Mouse (Mus musculus): ENCODE measurements around the gene Rhot1. TPM values are rescaled to one million over a fixed set of nuclear protein-coding genes. Genes with fewer than 3 reads are reported as not detected.
A peak's percentile ranks its signal among the peaks of the same experiment; 100 is the strongest.

The Rhot1 gene
- total and polyA plus RNA-seq, 2 experiments = 8.9 to 37.1 TPM

DNA sequence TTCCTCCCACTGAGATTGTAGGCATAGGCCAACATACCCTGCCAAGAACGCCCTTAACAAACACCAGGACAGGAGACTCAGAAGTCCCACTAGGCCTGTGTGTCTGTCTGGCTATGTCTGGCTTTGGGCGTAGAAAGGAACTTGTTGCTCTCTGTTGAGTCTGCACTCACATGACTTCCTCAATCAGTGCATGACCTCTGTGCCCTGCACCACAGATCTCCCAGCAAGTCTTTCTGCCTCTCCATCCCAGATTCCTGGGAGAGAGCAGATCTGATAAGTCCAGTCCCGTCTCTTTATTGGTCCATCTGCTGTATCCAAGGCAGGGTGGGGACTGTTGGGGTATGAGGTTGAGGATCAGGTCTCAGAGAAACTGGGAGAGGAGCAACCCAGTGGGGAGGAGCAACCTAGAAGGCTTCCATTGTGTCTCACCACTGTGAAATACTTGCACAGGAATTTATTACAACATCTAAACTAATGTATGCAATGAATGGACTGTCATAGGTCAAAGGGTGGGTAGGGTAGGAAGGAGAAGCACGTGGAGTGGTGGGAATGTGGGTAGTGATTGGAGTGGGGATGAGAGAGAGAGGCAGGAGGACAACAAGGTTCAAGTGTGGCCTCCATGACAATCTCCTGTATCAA, 40.1 kb upstream of the Rhot1 start:
- H3K27me3 ChIP-seq (ENCODE audit: control insufficient read depth, insufficient read depth, low read length) = no peaks in the 10 kb centered on the region
- H3K27ac ChIP-seq (replicated peaks; ENCODE audit: insufficient read depth, low read depth, low read length) = peak overlapping the region; percentile 38
- TF ChIP-seq CTCF (IDR thresholded peaks at IDR 0.05; ENCODE audit: low read depth, low read length) (no peak), POLR2A (IDR thresholded peaks at IDR 0.05; ENCODE audit: extremely low read depth, insufficient read depth, low read length) (no peak)
- peaks cover 35% of the 10 kb centered on the region for H3K4me1 ChIP-seq (ENCODE audit: control insufficient read depth, insufficient read depth, low read length)
- H3K4me3 ChIP-seq (ENCODE audit: insufficient read depth, low read depth, low read length) = no peak overlapping the region
- peak; percentile 57 for DNase-seq (ENCODE audit: extremely low read depth, low read depth, low spot score)
- no peaks in the 10 kb centered on the region for H3K79me2 ChIP-seq (ENCODE audit: control insufficient read depth, insufficient read depth, low read length)
- H3K9ac ChIP-seq (ENCODE audit: low read depth, low read length) = no peak overlapping the region
- H3K36me3 ChIP-seq (ENCODE audit: control insufficient read depth, insufficient read depth, low read length) = peaks cover 41% of the 10 kb centered on the region
- WGBS = 65% methylated on average over 4 of the region's 4 CpGs

- H3K27me3 ChIP-seq (ENCODE audit: control insufficient read depth, insufficient read depth, low read length) = no peaks in the 10 kb centered on the region
- peak overlapping the region; percentile 92 for H3K27ac ChIP-seq (replicated peaks; ENCODE audit: insufficient read depth, low read depth, low read length)
- no peak overlapping the region for H3K9ac ChIP-seq (ENCODE audit: low read depth, low read length)
- 79% methylated on average over 3 of the region's 3 CpGs for WGBS
- no peak for TF ChIP-seq POLR2A (IDR thresholded peaks at IDR 0.05; ENCODE audit: extremely low read depth, insufficient read depth, low read length)
- TF ChIP-seq CTCF (IDR thresholded peaks at IDR 0.05; ENCODE audit: low read depth, low read length) = no peak
- no peaks in the 10 kb centered on the region for H3K79me2 ChIP-seq (ENCODE audit: control insufficient read depth, insufficient read depth, low read length)
- H3K4me1 ChIP-seq (ENCODE audit: control insufficient read depth, insufficient read depth, low read length) = peaks cover 42% of the 10 kb centered on the region
- peaks cover 38% of the 10 kb centered on the region for H3K36me3 ChIP-seq (ENCODE audit: control insufficient read depth, insufficient read depth, low read length)
- no peak overlapping the region for H3K4me3 ChIP-seq (ENCODE audit: insufficient read depth, low read depth, low read length)
- no peak for DNase-seq (ENCODE audit: extremely low read depth, low read depth, low spot score)
These were observed 39.2 kb upstream of the Rhot1 start for GRCm38 (mm10) chr11:80169629-80170028.

DNA sequence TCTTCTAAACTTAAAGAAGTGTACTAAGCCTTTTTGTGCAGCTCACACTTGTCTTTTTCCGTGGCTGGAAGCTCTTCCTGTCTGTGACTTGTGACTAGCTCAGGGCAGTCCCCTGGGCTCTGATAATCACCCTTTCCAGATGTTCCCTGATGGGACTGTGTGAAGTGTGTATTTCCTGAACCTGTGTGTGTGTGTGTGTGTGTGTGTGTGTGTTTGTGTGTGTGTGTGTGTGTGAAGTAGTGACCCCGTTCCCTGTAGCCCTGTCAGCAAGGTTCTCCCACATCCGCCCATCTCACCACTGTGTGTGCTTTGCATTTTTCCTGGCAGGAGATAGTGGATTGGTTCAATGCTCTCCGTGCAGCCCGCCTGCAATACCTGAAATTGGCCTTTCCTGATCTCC, 38.5 kb upstream of the Rhot1 start:
- Histone ChIP-seq H3K9ac (ENCODE audit: low read depth, low read length) (no peak overlapping the region; the same call in 1 of the 2 replicates), H3K27ac (replicated peaks; ENCODE audit: insufficient read depth, low read depth, low read length) (peak overlapping the region; percentile 92), H3K27me3 (ENCODE audit: control insufficient read depth, insufficient read depth, low read length) (no peaks in the 10 kb centered on the region), H3K79me2 (ENCODE audit: control insufficient read depth, insufficient read depth, low read length) (no peaks in the 10 kb centered on the region), H3K4me1 (ENCODE audit: control insufficient read depth, insufficient read depth, low read length) (peaks cover 43% of the 10 kb centered on the region), H3K4me3 (ENCODE audit: insufficient read depth, low read depth, low read length) (no peak overlapping the region), H3K36me3 (ENCODE audit: control insufficient read depth, insufficient read depth, low read length) (peaks cover 38% of the 10 kb centered on the region)
- WGBS = 21% methylated on average over 5 of the region's 5 CpGs
- TF ChIP-seq CTCF (IDR thresholded peaks at IDR 0.05; ENCODE audit: low read depth, low read length) (no peak), POLR2A (IDR thresholded peaks at IDR 0.05; ENCODE audit: extremely low read depth, insufficient read depth, low read length) (no peak)
- DNase-seq (ENCODE audit: extremely low read depth, low read depth, low spot score) = peak; percentile 49

DNA sequence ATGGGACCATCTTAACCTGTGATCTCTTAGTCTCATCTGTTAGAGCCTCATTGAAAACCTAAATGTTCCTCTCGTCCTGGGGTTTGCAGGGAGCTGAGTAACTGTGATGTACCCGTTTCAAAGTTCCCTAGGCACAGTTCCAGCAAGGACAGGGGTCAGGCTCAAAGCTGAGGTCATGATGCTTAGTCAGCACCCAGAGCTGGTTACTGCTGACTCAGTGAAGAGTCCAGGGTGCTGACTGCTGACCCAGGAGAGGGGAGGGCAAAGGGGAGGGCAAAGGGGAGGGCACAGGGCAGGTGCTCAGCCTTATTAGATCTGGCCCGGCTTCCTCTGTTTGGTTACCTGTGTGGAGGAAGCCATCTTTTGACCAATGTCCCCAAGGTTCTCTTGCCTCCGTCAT, 36.9 kb upstream of the Rhot1 start:
- Histone ChIP-seq H3K27me3 (ENCODE audit: control insufficient read depth, insufficient read depth, low read length) (no peaks in the 10 kb centered on the region), H3K36me3 (ENCODE audit: control insufficient read depth, insufficient read depth, low read length) (peaks cover 36% of the 10 kb centered on the region), H3K79me2 (ENCODE audit: control insufficient read depth, insufficient read depth, low read length) (no peaks in the 10 kb centered on the region), H3K27ac (replicated peaks; ENCODE audit: insufficient read depth, low read depth, low read length) (peak overlapping the region; percentile 92), H3K4me1 (ENCODE audit: control insufficient read depth, insufficient read depth, low read length) (peaks cover 43% of the 10 kb centered on the region), H3K9ac (ENCODE audit: low read depth, low read length) (peak overlapping the region; percentile 62), H3K4me3 (ENCODE audit: insufficient read depth, low read depth, low read length) (no peak overlapping the region)
- WGBS = 8% methylated on average over 4 of the region's 4 CpGs
- DNase-seq (ENCODE audit: extremely low read depth, low read depth, low spot score) = peak; percentile 100
- TF ChIP-seq POLR2A (IDR thresholded peaks at IDR 0.05; ENCODE audit: extremely low read depth, insufficient read depth, low read length) (no peak), CTCF (IDR thresholded peaks at IDR 0.05; ENCODE audit: low read depth, low read length) (no peak)

DNA sequence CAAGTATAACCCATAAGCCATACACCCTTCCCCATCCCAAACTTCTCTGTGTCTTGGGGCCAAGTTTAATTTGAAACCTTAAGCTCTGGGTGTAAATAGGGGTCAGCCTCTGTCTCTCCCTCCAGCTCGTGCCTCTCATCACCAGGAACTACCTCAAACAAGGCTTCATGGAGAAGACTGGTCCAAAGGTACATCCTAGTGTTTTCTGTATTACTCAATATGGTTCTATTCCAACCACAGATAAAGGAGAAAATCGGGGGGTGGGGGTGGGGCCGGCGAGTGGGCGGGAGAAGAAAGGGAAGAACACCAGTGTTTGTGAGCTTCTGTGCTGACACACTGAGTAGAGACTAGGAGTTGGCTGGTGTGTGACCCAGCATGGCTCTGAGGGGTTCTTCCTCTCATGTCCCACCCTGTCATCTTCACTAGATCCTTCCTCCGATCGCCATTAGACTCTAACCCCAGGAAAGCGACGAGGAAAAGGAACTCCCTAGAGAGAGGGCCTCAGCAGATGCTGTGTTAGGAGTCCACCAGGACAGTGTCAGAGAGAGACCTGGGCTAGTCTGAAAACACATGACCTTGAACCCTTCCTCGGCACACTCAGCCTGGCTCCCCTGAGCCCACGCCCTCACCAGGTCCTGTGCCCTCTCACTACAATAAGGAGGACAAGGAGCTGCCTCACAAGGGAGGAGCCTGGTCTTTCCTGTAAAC, 34.7 kb upstream of the Rhot1 start:
- H3K27me3 ChIP-seq (ENCODE audit: control insufficient read depth, insufficient read depth, low read length) = no peaks in the 10 kb centered on the region
- peak overlapping the region; percentile 65 for H3K9ac ChIP-seq (ENCODE audit: low read depth, low read length)
- peaks cover 39% of the 10 kb centered on the region for H3K36me3 ChIP-seq (ENCODE audit: control insufficient read depth, insufficient read depth, low read length)
- H3K4me3 ChIP-seq (ENCODE audit: insufficient read depth, low read depth, low read length) = no peak overlapping the region
- peaks cover 43% of the 10 kb centered on the region for H3K4me1 ChIP-seq (ENCODE audit: control insufficient read depth, insufficient read depth, low read length)
- peak; percentile 89 for DNase-seq (ENCODE audit: extremely low read depth, low read depth, low spot score)
- H3K79me2 ChIP-seq (ENCODE audit: control insufficient read depth, insufficient read depth, low read length) = no peaks in the 10 kb centered on the region
- TF ChIP-seq POLR2A (IDR thresholded peaks at IDR 0.05; ENCODE audit: extremely low read depth, insufficient read depth, low read length) = no peak
- TF ChIP-seq CTCF (IDR thresholded peaks at IDR 0.05; ENCODE audit: low read depth, low read length) = no peak
- 31% methylated on average over 11 of the region's 11 CpGs for whole genome bisulfite sequencing
- peak overlapping the region; percentile 82 for H3K27ac ChIP-seq (replicated peaks; ENCODE audit: insufficient read depth, low read depth, low read length)
